Mouse (Mus musculus): ENCODE results near the gene Casq2. TPM values are rescaled to one million over a fixed set of nuclear protein-coding genes. Genes with fewer than 3 reads are reported as not detected.

Casq2 gene
- polyA plus RNA-seq, 1 experiment from 2014 or later = 0.66 TPM

DNA sequence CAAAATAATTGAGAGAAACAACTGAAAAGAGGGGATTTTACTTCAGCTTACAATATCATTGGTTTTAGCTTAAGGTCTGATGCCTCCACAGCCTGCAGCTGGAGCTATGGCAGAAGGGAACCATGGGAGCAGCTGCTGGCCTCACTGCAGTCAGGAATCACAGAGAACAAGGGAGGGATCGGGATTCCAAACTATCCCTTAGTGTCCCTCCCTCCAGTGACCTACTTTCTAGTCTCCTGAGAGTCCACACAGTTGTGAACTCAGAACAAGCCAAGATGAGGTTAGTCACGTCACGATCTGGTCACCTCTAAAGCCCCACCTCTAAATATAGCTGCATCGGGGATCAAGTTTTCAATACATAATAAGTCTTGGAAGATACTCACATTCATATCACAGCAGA, 61.0 kb downstream of the Casq2 start:
- peaks cover 29% of the 10 kb centered on the region for H3K4me1 ChIP-seq (ENCODE audit: insufficient read depth)
- ATAC-seq (no peak), DNase-seq (no peak)
- no peak overlapping the region for H3K9ac ChIP-seq (replicated peaks)
- H3K4me3 ChIP-seq (ENCODE audit: low read depth, low read length) = no peak overlapping the region
- 80% methylated on average over 4 of the region's 4 CpGs for WGBS (ENCODE audit: insufficient replicate concordance)
- H3K9me3 ChIP-seq (ENCODE audit: low read length) = no peaks in the 10 kb centered on the region
- H3K4me2 ChIP-seq (ENCODE audit: low read depth, low read length) = no peak overlapping the region
- no peaks in the 10 kb centered on the region for H3K36me3 ChIP-seq (replicated peaks; ENCODE audit: insufficient read depth, low read length)
- no peak for TF ChIP-seq CTCF (IDR thresholded peaks at IDR 0.05; ENCODE audit: low read depth)
- no peak for TF ChIP-seq EP300 (IDR thresholded peaks at IDR 0.05; ENCODE audit: low read depth)
- no peak overlapping the region for H3K27ac ChIP-seq (ENCODE audit: low read depth)
- H3K27me3 ChIP-seq (ENCODE audit: insufficient read depth, low read length) = no peaks in the 10 kb centered on the region

DNA sequence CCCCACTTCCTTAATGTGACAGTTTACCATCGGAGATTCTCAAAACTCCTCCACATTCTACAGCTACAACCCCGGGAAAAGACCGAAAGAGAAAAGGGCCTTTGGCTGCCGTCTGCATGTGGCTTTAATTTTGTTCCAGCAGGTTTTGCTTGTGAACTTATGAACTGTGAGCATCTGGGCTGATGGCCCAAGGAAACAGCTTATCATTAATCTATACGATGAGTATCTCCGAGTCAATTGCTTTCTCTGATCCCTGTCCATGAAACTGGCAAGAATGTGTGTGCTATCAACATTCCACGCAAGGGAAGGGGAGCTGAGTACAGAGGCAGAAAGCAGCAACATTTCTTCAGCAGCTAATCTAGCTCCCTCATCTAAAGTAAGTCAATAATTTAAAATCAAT, 63.7 kb downstream of the Casq2 start:
- ATAC-seq (no peak), DNase-seq (no peak)
- Histone ChIP-seq H3K4me1 (ENCODE audit: insufficient read depth) (peaks cover 15% of the 10 kb centered on the region), H3K9me3 (ENCODE audit: low read length) (no peaks in the 10 kb centered on the region), H3K4me2 (ENCODE audit: low read depth, low read length) (no peak overlapping the region), H3K9ac (replicated peaks) (no peak overlapping the region), H3K36me3 (replicated peaks; ENCODE audit: insufficient read depth, low read length) (no peaks in the 10 kb centered on the region), H3K4me3 (ENCODE audit: low read depth, low read length) (no peak overlapping the region), H3K27ac (ENCODE audit: low read depth) (no peak overlapping the region), H3K27me3 (ENCODE audit: insufficient read depth, low read length) (no peaks in the 10 kb centered on the region)
- no peak for TF ChIP-seq EP300 (IDR thresholded peaks at IDR 0.05; ENCODE audit: low read depth)
- no peak for TF ChIP-seq CTCF (IDR thresholded peaks at IDR 0.05; ENCODE audit: low read depth)
- 62% methylated on average over 7 of the region's 7 CpGs for WGBS (ENCODE audit: insufficient replicate concordance)

DNA sequence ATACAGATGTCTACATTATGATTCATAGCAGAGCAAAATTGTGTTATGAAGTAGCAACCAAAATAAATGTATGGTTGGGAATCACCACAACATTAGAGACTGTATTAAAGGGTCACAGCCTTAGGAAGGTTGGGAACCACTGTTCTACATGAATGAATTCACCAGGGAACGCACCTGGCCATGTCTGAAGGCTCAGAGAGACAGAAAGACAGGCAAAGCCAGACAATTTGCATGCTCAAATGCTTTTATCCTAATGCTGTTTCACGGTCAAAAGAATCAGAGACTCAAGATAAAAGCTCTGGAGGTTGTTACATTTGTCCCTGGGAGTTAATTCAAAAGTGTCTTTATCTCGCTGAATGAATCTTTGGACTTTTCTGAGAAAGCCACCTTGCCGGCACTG, 65.6 kb downstream of the Casq2 start:
- peaks cover 6% of the 10 kb centered on the region; the same call in 1 of the 2 replicates for H3K36me3 ChIP-seq (replicated peaks; ENCODE audit: insufficient read depth, low read length)
- 77% methylated on average over 4 of the region's 4 CpGs for WGBS (ENCODE audit: insufficient replicate concordance)
- ATAC-seq = no peak

DNA sequence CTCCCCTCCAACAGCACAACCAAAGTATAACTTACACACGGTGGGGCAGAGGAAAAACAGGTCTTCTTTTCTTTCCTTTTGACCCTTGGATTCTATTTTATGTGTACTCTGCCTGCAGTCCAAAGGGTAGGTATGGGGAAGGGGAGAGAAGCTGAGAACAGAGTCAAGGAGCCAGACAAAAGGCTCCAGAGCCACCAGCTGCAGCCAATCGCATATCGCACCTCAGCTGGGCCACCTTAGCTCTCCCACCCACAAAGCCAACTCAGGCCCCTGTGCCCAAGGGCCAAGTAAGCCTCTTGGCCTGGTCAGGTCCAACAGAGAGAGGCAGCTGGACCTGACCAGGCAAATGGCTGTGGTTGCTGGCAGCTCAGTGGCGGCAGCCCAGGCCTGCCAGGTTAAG, 66.3 kb downstream of the Casq2 start:
- no peak for TF ChIP-seq CTCF (IDR thresholded peaks at IDR 0.05; ENCODE audit: low read depth)
- TF ChIP-seq EP300 (IDR thresholded peaks at IDR 0.05; ENCODE audit: low read depth) = no peak
- Histone ChIP-seq H3K4me3 (ENCODE audit: low read depth, low read length) (no peak overlapping the region), H3K4me1 (ENCODE audit: insufficient read depth) (peaks cover 6% of the 10 kb centered on the region; the same call in 1 of the 2 replicates), H3K27me3 (ENCODE audit: insufficient read depth, low read length) (no peaks in the 10 kb centered on the region), H3K9ac (replicated peaks) (no peak overlapping the region), H3K27ac (ENCODE audit: low read depth) (no peak overlapping the region), H3K9me3 (ENCODE audit: low read length) (no peaks in the 10 kb centered on the region), H3K36me3 (replicated peaks; ENCODE audit: insufficient read depth, low read length) (peaks cover 12% of the 10 kb centered on the region; the same call in 1 of the 2 replicates), H3K4me2 (ENCODE audit: low read depth, low read length) (no peak overlapping the region)
- DNase-seq (no peak), ATAC-seq (no peak)
- 68% methylated on average over 4 of the region's 4 CpGs for WGBS (ENCODE audit: insufficient replicate concordance)

More for the DNA sequence above, 65.6 kb downstream of the Casq2 start:
- TF ChIP-seq EP300 (IDR thresholded peaks at IDR 0.05; ENCODE audit: low read depth) = no peak
- no peak for TF ChIP-seq CTCF (IDR thresholded peaks at IDR 0.05; ENCODE audit: low read depth)
- H3K9ac ChIP-seq (replicated peaks) = no peak overlapping the region
- H3K27me3 ChIP-seq (ENCODE audit: insufficient read depth, low read length) = no peaks in the 10 kb centered on the region
- peaks cover 9% of the 10 kb centered on the region; the same call in 1 of the 2 replicates for H3K4me1 ChIP-seq (ENCODE audit: insufficient read depth)
- H3K27ac ChIP-seq (ENCODE audit: low read depth) = no peak overlapping the region
- no peak for DNase-seq
- H3K9me3 ChIP-seq (ENCODE audit: low read length) = no peaks in the 10 kb centered on the region
- H3K4me2 ChIP-seq (ENCODE audit: low read depth, low read length) = no peak overlapping the region
- H3K4me3 ChIP-seq (ENCODE audit: low read depth, low read length) = no peak overlapping the region

DNA sequence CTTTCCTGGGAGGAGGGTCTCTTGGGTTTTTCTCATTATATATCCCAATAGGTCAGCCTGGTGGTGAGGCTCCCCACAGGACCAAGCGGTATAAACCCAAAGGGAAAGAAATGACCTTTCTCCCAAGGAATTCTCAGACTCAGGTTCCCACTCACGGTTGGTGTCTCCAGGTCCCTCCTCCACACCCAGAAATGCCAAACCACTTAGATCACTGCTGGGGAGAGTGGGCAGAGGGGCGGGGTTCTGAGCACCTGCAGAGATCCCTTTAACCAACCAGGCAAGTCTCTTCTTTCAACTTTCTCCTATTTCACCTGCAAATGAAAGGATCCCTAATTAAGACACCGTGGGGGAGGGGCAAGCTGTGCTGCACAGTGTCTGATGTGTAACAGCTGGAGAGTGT, 66.7 kb downstream of the Casq2 start:
- no peak for DNase-seq
- no peak for TF ChIP-seq EP300 (IDR thresholded peaks at IDR 0.05; ENCODE audit: low read depth)
- TF ChIP-seq CTCF (IDR thresholded peaks at IDR 0.05; ENCODE audit: low read depth) = no peak

DNA sequence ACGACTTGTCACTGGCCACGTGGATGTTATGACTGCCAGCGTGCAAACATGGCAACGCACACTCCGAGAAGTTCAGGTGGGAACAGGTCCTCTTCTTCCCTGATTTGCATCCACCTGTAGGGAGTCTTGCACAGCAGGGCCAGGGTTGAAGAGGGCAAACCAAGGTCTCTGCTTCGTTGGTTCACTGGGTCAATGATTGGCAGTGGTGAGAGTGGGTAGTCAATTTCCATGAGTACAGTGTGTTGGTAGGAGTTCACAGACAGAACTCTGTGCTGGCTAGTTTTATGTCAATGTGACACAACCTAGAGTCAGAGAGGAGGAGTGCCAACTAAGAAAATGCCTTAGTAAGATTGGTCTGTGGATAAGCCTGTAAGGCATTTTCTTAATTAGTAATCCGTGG, 67.9 kb downstream of the Casq2 start:
- peaks cover 24% of the 10 kb centered on the region for H3K36me3 ChIP-seq (replicated peaks; ENCODE audit: insufficient read depth, low read length)
- DNase-seq (no peak), ATAC-seq (no peak)
- no peak overlapping the region for H3K27ac ChIP-seq (ENCODE audit: low read depth)
- H3K4me2 ChIP-seq (ENCODE audit: low read depth, low read length) = no peak overlapping the region
- 87% methylated on average over 7 of the region's 7 CpGs for WGBS (ENCODE audit: insufficient replicate concordance)
- H3K4me3 ChIP-seq (ENCODE audit: low read depth, low read length) = no peak overlapping the region
- no peak overlapping the region for H3K9ac ChIP-seq (replicated peaks)
- no peaks in the 10 kb centered on the region for H3K27me3 ChIP-seq (ENCODE audit: insufficient read depth, low read length)
- no peaks in the 10 kb centered on the region for H3K9me3 ChIP-seq (ENCODE audit: low read length)
- TF ChIP-seq EP300 (IDR thresholded peaks at IDR 0.05; ENCODE audit: low read depth) = no peak
- no peak for TF ChIP-seq CTCF (IDR thresholded peaks at IDR 0.05; ENCODE audit: low read depth)
- peaks cover 6% of the 10 kb centered on the region; the same call in 1 of the 2 replicates for H3K4me1 ChIP-seq (ENCODE audit: insufficient read depth)

More for the DNA sequence above, 66.7 kb downstream of the Casq2 start:
- Histone ChIP-seq H3K9me3 (ENCODE audit: low read length) (no peaks in the 10 kb centered on the region), H3K4me3 (ENCODE audit: low read depth, low read length) (no peak overlapping the region), H3K36me3 (replicated peaks; ENCODE audit: insufficient read depth, low read length) (peaks cover 16% of the 10 kb centered on the region; the same call in 1 of the 2 replicates), H3K9ac (replicated peaks) (no peak overlapping the region), H3K4me2 (ENCODE audit: low read depth, low read length) (no peak overlapping the region), H3K27ac (ENCODE audit: low read depth) (no peak overlapping the region), H3K4me1 (ENCODE audit: insufficient read depth) (peaks cover 6% of the 10 kb centered on the region; the same call in 1 of the 2 replicates), H3K27me3 (ENCODE audit: insufficient read depth, low read length) (no peaks in the 10 kb centered on the region)
- no peak for ATAC-seq
- WGBS (ENCODE audit: insufficient replicate concordance) = 50% methylated on average over 4 of the region's 4 CpGs

DNA sequence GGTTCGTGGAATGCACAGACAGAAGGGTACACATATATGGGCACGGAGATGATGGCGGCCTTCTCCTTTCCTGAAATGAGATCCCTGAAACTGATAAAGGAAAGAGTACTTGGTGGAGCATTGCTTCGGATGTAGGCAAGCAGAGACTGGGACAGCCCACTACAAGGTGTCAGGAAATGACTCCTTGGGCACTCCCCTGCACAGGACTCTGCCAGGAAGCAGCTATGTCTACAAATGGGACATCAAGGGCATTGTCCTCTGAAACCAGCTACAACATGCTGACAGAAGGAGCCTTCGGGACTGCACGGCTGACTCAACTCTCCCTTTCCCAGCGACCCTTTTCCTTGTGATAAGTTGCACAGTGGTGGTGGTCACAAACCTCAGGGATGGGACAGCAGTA, 70.5 kb downstream of the Casq2 start:
- H3K4me2 ChIP-seq (ENCODE audit: low read depth, low read length) = no peak overlapping the region
- H3K27ac ChIP-seq (ENCODE audit: low read depth) = no peak overlapping the region
- no peak overlapping the region for H3K9ac ChIP-seq (replicated peaks)
- H3K4me1 ChIP-seq (ENCODE audit: insufficient read depth) = peaks cover 9% of the 10 kb centered on the region; the same call in 1 of the 2 replicates
- no peaks in the 10 kb centered on the region for H3K27me3 ChIP-seq (ENCODE audit: insufficient read depth, low read length)
- TF ChIP-seq CTCF (IDR thresholded peaks at IDR 0.05; ENCODE audit: low read depth) (no peak), EP300 (IDR thresholded peaks at IDR 0.05; ENCODE audit: low read depth) (no peak)
- 77% methylated on average over 7 of the region's 7 CpGs for WGBS (ENCODE audit: insufficient replicate concordance)
- ATAC-seq (no peak), DNase-seq (no peak)
- peaks cover 42% of the 10 kb centered on the region for H3K36me3 ChIP-seq (replicated peaks; ENCODE audit: insufficient read depth, low read length)
- H3K4me3 ChIP-seq (ENCODE audit: low read depth, low read length) = no peak overlapping the region
- no peaks in the 10 kb centered on the region for H3K9me3 ChIP-seq (ENCODE audit: low read length)

Data from liver, postnatal 0 days (tissue).